In genomic region chr7:27475596-27475995, GRCm38 (mm10) we compare ENCODE assay signal across 9 mouse cellular contexts. TPM values are rescaled to one million over a fixed set of nuclear protein-coding genes. Genes with fewer than 3 reads are reported as not detected.
DNase-seq lines count a peak whose midpoint lies in the region; ATAC-seq and TF ChIP-seq lines count a peak whose summit lies in the region.
"Had no signal": no experiment of that assay in that cellular context is flagged by ENCODE, and none has a peak within 500 bp of the region (broad histone marks: within the 10 kb centered on the region; RNA-seq: fewer than 3 reads in every experiment).

No protein-coding gene starts in this region.

- H3K9me3 ChIP-seq in heart, embryonic 12.5 days (replicated peaks), result no peaks in the 10 kb centered on the region
- H3K9me3 ChIP-seq in heart, embryonic 10.5 days, result no peaks in the 10 kb centered on the region
- no peaks in the 10 kb centered on the region for H3K9me3 ChIP-seq in lung, embryonic 14.5 days (ENCODE audit: low read depth, low read length)
- H3K9me3 ChIP-seq in embryonic facial prominence, embryonic 15.5 days (replicated peaks), result no peaks in the 10 kb centered on the region
- no peaks in the 10 kb centered on the region for H3K9me3 ChIP-seq in liver, embryonic 16.5 days (replicated peaks; ENCODE audit: control insufficient read depth, low read length)
- H3K9me3 ChIP-seq in forebrain, embryonic 16.5 days (ENCODE audit: control insufficient read depth, low read length), result no peaks in the 10 kb centered on the region

- TF ChIP-seq CTCF in lung, embryonic 14.5 days (IDR thresholded peaks at IDR 0.05; ENCODE audit: low read depth), result no peak

- no peaks in the 10 kb centered on the region for H3K27me3 ChIP-seq in heart, embryonic 12.5 days (replicated peaks)
- H3K27me3 ChIP-seq in heart, embryonic 10.5 days (ENCODE audit: insufficient read depth, poor library complexity, severe bottlenecking), result no peaks in the 10 kb centered on the region
- H3K27me3 ChIP-seq in lung, embryonic 14.5 days (ENCODE audit: insufficient read depth, low read length), result no peaks in the 10 kb centered on the region
- no peaks in the 10 kb centered on the region for H3K27me3 ChIP-seq in embryonic facial prominence, embryonic 15.5 days
- no peaks in the 10 kb centered on the region for H3K27me3 ChIP-seq in liver, embryonic 16.5 days (ENCODE audit: control insufficient read depth, insufficient read depth, low read depth, low read length)
- H3K27me3 ChIP-seq in forebrain, embryonic 16.5 days (replicated peaks; ENCODE audit: control insufficient read depth, insufficient read depth, low read length), result no peaks in the 10 kb centered on the region

- H3K4me3 ChIP-seq in heart, embryonic 12.5 days, result peak overlapping the region; percentile 82
- H3K4me3 ChIP-seq in heart, embryonic 10.5 days, result no peak overlapping the region
- H3K4me3 ChIP-seq in lung, embryonic 14.5 days (ENCODE audit: low read depth, low read length), result peak overlapping the region; percentile 75; the same call in 1 of the 2 replicates
- H3K4me3 ChIP-seq in embryonic facial prominence, embryonic 15.5 days (replicated peaks), result peak overlapping the region; percentile 63; the same call in 1 of the 2 replicates
- H3K4me3 ChIP-seq in liver, embryonic 16.5 days (ENCODE audit: low read depth, low read length), result peak overlapping the region; percentile 98
- H3K4me3 ChIP-seq in forebrain, embryonic 16.5 days (replicated peaks; ENCODE audit: low read length), result no peak overlapping the region

- H3K36me3 ChIP-seq in heart, embryonic 12.5 days, result peaks cover 23% of the 10 kb centered on the region
- peaks cover 17% of the 10 kb centered on the region for H3K36me3 ChIP-seq in heart, embryonic 10.5 days
- peaks cover 20% of the 10 kb centered on the region for H3K36me3 ChIP-seq in lung, embryonic 14.5 days (ENCODE audit: insufficient read depth)
- H3K36me3 ChIP-seq in embryonic facial prominence, embryonic 15.5 days, result peaks cover 20% of the 10 kb centered on the region
- H3K36me3 ChIP-seq in liver, embryonic 16.5 days (ENCODE audit: control insufficient read depth, insufficient read depth), result peaks cover 24% of the 10 kb centered on the region
- no peaks in the 10 kb centered on the region for H3K36me3 ChIP-seq in forebrain, embryonic 16.5 days (ENCODE audit: control insufficient read depth, insufficient read depth)

- H3K4me2 ChIP-seq in heart, embryonic 12.5 days, result peak overlapping the region; percentile 68
- peak overlapping the region; percentile 69 for H3K4me2 ChIP-seq in lung, embryonic 14.5 days
- peak overlapping the region; percentile 53 for H3K4me2 ChIP-seq in embryonic facial prominence, embryonic 15.5 days (replicated peaks)
- peak overlapping the region; percentile 78 for H3K4me2 ChIP-seq in liver, embryonic 16.5 days (ENCODE audit: low read depth, low read length)
- H3K4me2 ChIP-seq in forebrain, embryonic 16.5 days (ENCODE audit: low read length), result no peak overlapping the region

- no peak for ATAC-seq in heart, embryonic 12.5 days (ENCODE audit: insufficient number of reproducible peaks, low FRiP score)
- ATAC-seq in lung, embryonic 14.5 days (ENCODE audit: insufficient read depth), result no peak
- no peak for ATAC-seq in embryonic facial prominence, embryonic 15.5 days (ENCODE audit: insufficient number of reproducible peaks, low FRiP score, low TSS enrichment, low read depth)
- ATAC-seq in liver, embryonic 16.5 days (ENCODE audit: low read depth), result no peak
- ATAC-seq in forebrain, embryonic 16.5 days, result no peak

- H3K4me1 ChIP-seq in heart, embryonic 12.5 days (replicated peaks), result peaks cover 11% of the 10 kb centered on the region
- peaks cover 9% of the 10 kb centered on the region for H3K4me1 ChIP-seq in heart, embryonic 10.5 days
- H3K4me1 ChIP-seq in lung, embryonic 14.5 days (ENCODE audit: insufficient read depth), result peaks cover 8% of the 10 kb centered on the region; the same call in 1 of the 2 replicates
- peaks cover 30% of the 10 kb centered on the region for H3K4me1 ChIP-seq in embryonic facial prominence, embryonic 15.5 days
- H3K4me1 ChIP-seq in liver, embryonic 16.5 days (ENCODE audit: control insufficient read depth, low read depth, low read length), result peaks cover 49% of the 10 kb centered on the region
- H3K4me1 ChIP-seq in forebrain, embryonic 16.5 days (replicated peaks; ENCODE audit: control insufficient read depth, insufficient read depth, low read length), result peaks cover 11% of the 10 kb centered on the region

- H3K9ac ChIP-seq in heart, embryonic 12.5 days, result peak overlapping the region; percentile 37; the same call in 1 of the 2 replicates
- H3K9ac ChIP-seq in lung, embryonic 14.5 days, result no peak overlapping the region
- no peak overlapping the region for H3K9ac ChIP-seq in embryonic facial prominence, embryonic 15.5 days
- peak overlapping the region; percentile 73 for H3K9ac ChIP-seq in liver, embryonic 16.5 days (ENCODE audit: low read depth, low read length)
- H3K9ac ChIP-seq in forebrain, embryonic 16.5 days (replicated peaks; ENCODE audit: low read depth, low read length), result no peak overlapping the region

- no peak for DNase-seq in heart, embryonic 10.5 days (ENCODE audit: low spot score)
- no peak for DNase-seq in lung, embryonic 14.5 days
- no peak for DNase-seq in lung, postnatal 36 days
- no peak for DNase-seq in spleen, adult 18-20 months
- DNase-seq: lung, adult 18-20 months had no signal

- peak overlapping the region; percentile 44; the same call in 1 of the 2 replicates for H3K27ac ChIP-seq in heart, embryonic 12.5 days (ENCODE audit: poor library complexity, severe bottlenecking)
- H3K27ac ChIP-seq in heart, embryonic 10.5 days, result no peak overlapping the region; the same call in 1 of the 2 replicates
- 0 out of 2 replicates have a peak overlapping the region, but pooled peaks have one; percentile 30 for H3K27ac ChIP-seq in lung, embryonic 14.5 days (ENCODE audit: low read depth)
- H3K27ac ChIP-seq in embryonic facial prominence, embryonic 15.5 days (replicated peaks), result peak overlapping the region; percentile 11; the same call in 1 of the 2 replicates
- peak overlapping the region; percentile 99 for H3K27ac ChIP-seq in liver, embryonic 16.5 days (ENCODE audit: low read length)
- no peak overlapping the region for H3K27ac ChIP-seq in forebrain, embryonic 16.5 days (ENCODE audit: low read length)

- WGBS in heart, embryonic 12.5 days, result 79% methylated on average over 2 of the region's 2 CpGs
- WGBS in heart, embryonic 10.5 days, result 81% methylated on average over 2 of the region's 2 CpGs
- WGBS in lung, embryonic 14.5 days, result 96% methylated on average over 2 of the region's 2 CpGs
- 98% methylated on average over 2 of the region's 2 CpGs for WGBS in embryonic facial prominence, embryonic 15.5 days
- 84% methylated on average over 2 of the region's 2 CpGs for WGBS in liver, embryonic 16.5 days (ENCODE audit: insufficient replicate concordance)
- WGBS in forebrain, embryonic 16.5 days, result 98% methylated on average over 2 of the region's 2 CpGs

RNA-seq across cellular contexts. Expression of gene Sertad3, which starts 2.0 kb away (rescaled TPM):
- polyA plus RNA-seq in heart, embryonic 12.5 days (2016; fragmentation: Nextera tagmentation; extraction: Ambion mirVana), result 22.8 and 23.3 TPM in 2 replicates
- 19.0 and 23.8 TPM in 2 replicates for polyA plus RNA-seq in heart, embryonic 10.5 days (2016; fragmentation: Nextera tagmentation; extraction: Ambion mirVana)
- 22.0 and 24.3 TPM in 2 replicates for polyA plus RNA-seq in lung, embryonic 14.5 days (2014; fragmentation: Nextera tagmentation; extraction: Ambion mirVana)
- 36.4 and 39.2 TPM in 2 replicates for polyA plus RNA-seq in embryonic facial prominence, embryonic 15.5 days (2015; fragmentation: Nextera tagmentation; extraction: Ambion mirVana)
- polyA plus RNA-seq in liver, embryonic 16.5 days (2015; fragmentation: Nextera tagmentation; extraction: Ambion mirVana), result 35.5 and 37.6 TPM in 2 replicates
- 11.6 and 14.8 TPM in 2 replicates for polyA plus RNA-seq in forebrain, embryonic 16.5 days (2015; fragmentation: Nextera tagmentation; extraction: Ambion mirVana)

RNA-seq across cellular contexts. Expression of gene Sertad1, which starts 11.1 kb away (rescaled TPM):
- polyA plus RNA-seq in heart, embryonic 12.5 days (2016; fragmentation: Nextera tagmentation; extraction: Ambion mirVana), result 35.3 and 35.9 TPM in 2 replicates
- 34.8 and 38.9 TPM in 2 replicates for polyA plus RNA-seq in heart, embryonic 10.5 days (2016; fragmentation: Nextera tagmentation; extraction: Ambion mirVana)
- polyA plus RNA-seq in lung, embryonic 14.5 days (2014; fragmentation: Nextera tagmentation; extraction: Ambion mirVana), result 39.3 and 42.5 TPM in 2 replicates
- polyA plus RNA-seq in embryonic facial prominence, embryonic 15.5 days (2015; fragmentation: Nextera tagmentation; extraction: Ambion mirVana), result 41.7 and 51.6 TPM in 2 replicates
- polyA plus RNA-seq in liver, embryonic 16.5 days (2015; fragmentation: Nextera tagmentation; extraction: Ambion mirVana), result 29.2 and 31.6 TPM in 2 replicates
- polyA plus RNA-seq in forebrain, embryonic 16.5 days (2015; fragmentation: Nextera tagmentation; extraction: Ambion mirVana), result 6.5 and 7.0 TPM in 2 replicates

RNA-seq across cellular contexts. Expression of gene Prx, which starts 23.5 kb away (rescaled TPM):
- polyA plus RNA-seq in heart, embryonic 12.5 days (2016; fragmentation: Nextera tagmentation; extraction: Ambion mirVana), result 3.3 and 3.5 TPM in 2 replicates
- 2.4 and 2.8 TPM in 2 replicates for polyA plus RNA-seq in heart, embryonic 10.5 days (2016; fragmentation: Nextera tagmentation; extraction: Ambion mirVana)
- 2.5 and 2.9 TPM in 2 replicates for polyA plus RNA-seq in lung, embryonic 14.5 days (2014; fragmentation: Nextera tagmentation; extraction: Ambion mirVana)
- polyA plus RNA-seq in embryonic facial prominence, embryonic 15.5 days (2015; fragmentation: Nextera tagmentation; extraction: Ambion mirVana), result 5.1 and 6.7 TPM in 2 replicates
- polyA plus RNA-seq in liver, embryonic 16.5 days (2015; fragmentation: Nextera tagmentation; extraction: Ambion mirVana), result 0.74 and 0.81 TPM in 2 replicates
- 1.1 and 1.3 TPM in 2 replicates for polyA plus RNA-seq in forebrain, embryonic 16.5 days (2015; fragmentation: Nextera tagmentation; extraction: Ambion mirVana)

RNA-seq across cellular contexts. Expression of gene Blvrb, which starts 27.8 kb away (rescaled TPM):
- 68.4 and 82.4 TPM in 2 replicates for polyA plus RNA-seq in heart, embryonic 12.5 days (2016; fragmentation: Nextera tagmentation; extraction: Ambion mirVana)
- 88.8 and 94.6 TPM in 2 replicates for polyA plus RNA-seq in heart, embryonic 10.5 days (2016; fragmentation: Nextera tagmentation; extraction: Ambion mirVana)
- 54.5 and 56.0 TPM in 2 replicates for polyA plus RNA-seq in lung, embryonic 14.5 days (2014; fragmentation: Nextera tagmentation; extraction: Ambion mirVana)
- polyA plus RNA-seq in embryonic facial prominence, embryonic 15.5 days (2015; fragmentation: Nextera tagmentation; extraction: Ambion mirVana), result 73.0 and 73.5 TPM in 2 replicates
- polyA plus RNA-seq in liver, embryonic 16.5 days (2015; fragmentation: Nextera tagmentation; extraction: Ambion mirVana), result 853 and 865 TPM in 2 replicates
- 14.9 and 16.8 TPM in 2 replicates for polyA plus RNA-seq in forebrain, embryonic 16.5 days (2015; fragmentation: Nextera tagmentation; extraction: Ambion mirVana)

RNA-seq across cellular contexts. Expression of gene Sptbn4, which starts 28.1 kb away (rescaled TPM):
- polyA plus RNA-seq in heart, embryonic 12.5 days (2016; fragmentation: Nextera tagmentation; extraction: Ambion mirVana), result 0.26 TPM in 2 replicates
- polyA plus RNA-seq in heart, embryonic 10.5 days (2016; fragmentation: Nextera tagmentation; extraction: Ambion mirVana), result 0.40 and 0.46 TPM in 2 replicates
- 0.31 and 0.51 TPM in 2 replicates for polyA plus RNA-seq in lung, embryonic 14.5 days (2014; fragmentation: Nextera tagmentation; extraction: Ambion mirVana)
- 0.43 and 0.85 TPM in 2 replicates for polyA plus RNA-seq in embryonic facial prominence, embryonic 15.5 days (2015; fragmentation: Nextera tagmentation; extraction: Ambion mirVana)
- 0.02 and 0.06 TPM in 2 replicates for polyA plus RNA-seq in liver, embryonic 16.5 days (2015; fragmentation: Nextera tagmentation; extraction: Ambion mirVana)
- 2.3 and 2.5 TPM in 2 replicates for polyA plus RNA-seq in forebrain, embryonic 16.5 days (2015; fragmentation: Nextera tagmentation; extraction: Ambion mirVana)

Comparison
In these comparisons a context has a peak if more than half of its experiments do, and no peak if none do; other contexts are left out.
1. H3K27ac ChIP-seq: peak in heart, embryonic 12.5 days (single experiment), lung, embryonic 14.5 days (single experiment), embryonic facial prominence, embryonic 15.5 days (single experiment) and liver, embryonic 16.5 days (single experiment); none in heart, embryonic 10.5 days (single experiment) and forebrain, embryonic 16.5 days (single experiment).
2. H3K4me3 ChIP-seq: peak in heart, embryonic 12.5 days (single experiment), lung, embryonic 14.5 days (single experiment), embryonic facial prominence, embryonic 15.5 days (single experiment) and liver, embryonic 16.5 days (single experiment); none in heart, embryonic 10.5 days (single experiment) and forebrain, embryonic 16.5 days (single experiment).
3. H3K9ac ChIP-seq: peak in heart, embryonic 12.5 days (single experiment) and liver, embryonic 16.5 days (single experiment); none in lung, embryonic 14.5 days (single experiment), embryonic facial prominence, embryonic 15.5 days (single experiment) and forebrain, embryonic 16.5 days (single experiment).